Mouse (Mus musculus): Measurements from ENCODE around the gene Iqcf3. TPM values are rescaled to one million over a fixed set of nuclear protein-coding genes. Genes with fewer than 3 reads are reported as not detected.

The Iqcf3 gene
- polyA plus RNA-seq, 1 experiment from 2014 or later, result not detected

GRCm38 (mm10) chr9:106456325-106457162 is 104.9 kb downstream of the Iqcf3 start:
- peak overlapping the region; percentile 23 for H3K9ac ChIP-seq (ENCODE audit: low read length)
- H3K36me3 ChIP-seq (ENCODE audit: control insufficient read depth, insufficient read depth), result 0 out of 2 replicates have a peak, but pooled peaks cover 9% of the 10 kb centered on the region
- peak overlapping the region; percentile 65 for H3K27ac ChIP-seq (ENCODE audit: low read length)
- H3K9me3 ChIP-seq (replicated peaks; ENCODE audit: control insufficient read depth, low read length), result no peaks in the 10 kb centered on the region
- H3K4me1 ChIP-seq (ENCODE audit: control insufficient read depth, insufficient read depth, low read length), result peaks cover 51% of the 10 kb centered on the region
- no peaks in the 10 kb centered on the region for H3K27me3 ChIP-seq (ENCODE audit: control insufficient read depth, insufficient read depth, low read length)
- no peak for ATAC-seq (replicated peaks; ENCODE audit: extremely low read depth, insufficient read depth, low FRiP score)
- H3K4me2 ChIP-seq (ENCODE audit: low read depth, low read length), result peak overlapping the region; percentile 40; the same call in 1 of the 2 replicates
- 39% methylated on average over 15 of the region's 15 CpGs for WGBS
- H3K4me3 ChIP-seq (ENCODE audit: low read length), result no peak overlapping the region

- peak overlapping the region; percentile 90 for H3K9ac ChIP-seq (ENCODE audit: low read length)
- ATAC-seq (replicated peaks; ENCODE audit: extremely low read depth, insufficient read depth, low FRiP score), result 0 out of 2 replicates have a peak, but pooled peaks have one; percentile 5
- peak overlapping the region; percentile 88 for H3K27ac ChIP-seq (ENCODE audit: low read length)
- H3K9me3 ChIP-seq (replicated peaks; ENCODE audit: control insufficient read depth, low read length), result no peaks in the 10 kb centered on the region
- H3K4me2 ChIP-seq (ENCODE audit: low read depth, low read length), result peak overlapping the region; percentile 94
- H3K4me1 ChIP-seq (ENCODE audit: control insufficient read depth, insufficient read depth, low read length), result peaks cover 62% of the 10 kb centered on the region
- H3K36me3 ChIP-seq (ENCODE audit: control insufficient read depth, insufficient read depth), result 0 out of 2 replicates have a peak, but pooled peaks cover under 1% of the 10 kb centered on the region
- WGBS, result 3% methylated on average over 17 of the region's 17 CpGs
- H3K4me3 ChIP-seq (ENCODE audit: low read length), result peak overlapping the region; percentile 76
- no peaks in the 10 kb centered on the region for H3K27me3 ChIP-seq (ENCODE audit: control insufficient read depth, insufficient read depth, low read length)
These were observed 106.3 kb downstream of the Iqcf3 start for GRCm38 (mm10) chr9:106454888-106455681.

- no peaks in the 10 kb centered on the region for H3K9me3 ChIP-seq (replicated peaks; ENCODE audit: control insufficient read depth, low read length)
- H3K9ac ChIP-seq (ENCODE audit: low read length), result peak overlapping the region; percentile 90
- H3K27me3 ChIP-seq (ENCODE audit: control insufficient read depth, insufficient read depth, low read length), result no peaks in the 10 kb centered on the region
- H3K36me3 ChIP-seq (ENCODE audit: control insufficient read depth, insufficient read depth), result no peaks in the 10 kb centered on the region
- ATAC-seq (replicated peaks; ENCODE audit: extremely low read depth, insufficient read depth, low FRiP score), result peak; percentile 1; the same call in 1 of the 2 replicates
- peak overlapping the region; percentile 94 for H3K4me2 ChIP-seq (ENCODE audit: low read depth, low read length)
- WGBS, result 3% methylated on average over 20 of the region's 20 CpGs
- H3K4me3 ChIP-seq (ENCODE audit: low read length), result peak overlapping the region; percentile 76
- peak overlapping the region; percentile 88 for H3K27ac ChIP-seq (ENCODE audit: low read length)
- H3K4me1 ChIP-seq (ENCODE audit: control insufficient read depth, insufficient read depth, low read length), result peaks cover 62% of the 10 kb centered on the region
These were observed 107.2 kb downstream of the Iqcf3 start for GRCm38 (mm10) chr9:106454071-106454761.

- no peaks in the 10 kb centered on the region for H3K9me3 ChIP-seq (replicated peaks; ENCODE audit: control insufficient read depth, low read length)
- peak within 1 kb of the TSS; percentile 76 for H3K4me3 ChIP-seq (ENCODE audit: low read length)
- WGBS, result under 1% methylated on average over 43 of the region's 74 CpGs
- H3K9ac ChIP-seq (ENCODE audit: low read length), result peak within 1 kb of the TSS; percentile 90
- H3K27me3 ChIP-seq (ENCODE audit: control insufficient read depth, insufficient read depth, low read length), result no peaks in the 10 kb centered on the region
- no peaks in the 10 kb centered on the region for H3K36me3 ChIP-seq (ENCODE audit: control insufficient read depth, insufficient read depth)
- peak within 1 kb of the TSS; percentile 88 for H3K27ac ChIP-seq (ENCODE audit: low read length)
- H3K4me2 ChIP-seq (ENCODE audit: low read depth, low read length), result peak within 1 kb of the TSS; percentile 94
- peak; percentile 78 for ATAC-seq (replicated peaks; ENCODE audit: extremely low read depth, insufficient read depth, low FRiP score)
- H3K4me1 ChIP-seq (ENCODE audit: control insufficient read depth, insufficient read depth, low read length), result peaks cover 63% of the 10 kb centered on the region
These were observed 108.0 kb downstream of the Iqcf3 start, which contains the start of gene Pcbp4 for GRCm38 (mm10) chr9:106453271-106454070. Pcbp4 (plus strand) TSS chr9:106453291.

Other genes starting within 250 kb of the Iqcf3 start
- 7.9 and 10.2 TPM in 2 replicates for gene Dusp7, start 193.0 kb downstream of the Iqcf3 start, polyA plus RNA-seq (2015; fragmentation: Nextera tagmentation; extraction: Ambion mirVana)
- 476 and 565 TPM in 2 replicates for gene Rpl29, start 132.2 kb downstream of the Iqcf3 start, polyA plus RNA-seq (2015; fragmentation: Nextera tagmentation; extraction: Ambion mirVana)
- 27.5 and 27.8 TPM in 2 replicates for gene Acy1, start 123.3 kb downstream of the Iqcf3 start, polyA plus RNA-seq (2015; fragmentation: Nextera tagmentation; extraction: Ambion mirVana)
- gene Abhd14b, start 114.2 kb downstream of the Iqcf3 start, polyA plus RNA-seq (2015; fragmentation: Nextera tagmentation; extraction: Ambion mirVana), result 10.0 and 10.7 TPM in 2 replicates
- gene Abhd14a, start 114.0 kb downstream of the Iqcf3 start, polyA plus RNA-seq (2015; fragmentation: Nextera tagmentation; extraction: Ambion mirVana), result 60.5 and 61.0 TPM in 2 replicates
- gene Pcbp4, start 108.3 kb downstream of the Iqcf3 start, polyA plus RNA-seq (2015; fragmentation: Nextera tagmentation; extraction: Ambion mirVana), result 64.8 and 69.9 TPM in 2 replicates
- gene Gpr62, start 95.7 kb downstream of the Iqcf3 start, polyA plus RNA-seq (2015; fragmentation: Nextera tagmentation; extraction: Ambion mirVana), result 0.13 and 0.16 TPM in 2 replicates
- gene Rrp9, start 85.7 kb downstream of the Iqcf3 start, polyA plus RNA-seq (2015; fragmentation: Nextera tagmentation; extraction: Ambion mirVana), result 29.6 and 31.8 TPM in 2 replicates
- gene Parp3, start 84.7 kb downstream of the Iqcf3 start, polyA plus RNA-seq (2015; fragmentation: Nextera tagmentation; extraction: Ambion mirVana), result 3.1 and 4.0 TPM in 2 replicates
- not detected in 2 replicates for gene Iqcf1, start 61.7 kb downstream of the Iqcf3 start, polyA plus RNA-seq (2015; fragmentation: Nextera tagmentation; extraction: Ambion mirVana)
- gene Iqcf5, start 47.1 kb downstream of the Iqcf3 start, polyA plus RNA-seq (2015; fragmentation: Nextera tagmentation; extraction: Ambion mirVana), result not detected in 2 replicates
- gene Iqcf4, start 9.4 kb upstream of the Iqcf3 start, polyA plus RNA-seq (2015; fragmentation: Nextera tagmentation; extraction: Ambion mirVana), result not detected in 2 replicates
- gene Iqcf6, start 65.0 kb upstream of the Iqcf3 start, polyA plus RNA-seq (2015; fragmentation: Nextera tagmentation; extraction: Ambion mirVana), result not detected in 2 replicates
- not detected in 2 replicates for gene Grm2, start 94.5 kb upstream of the Iqcf3 start, polyA plus RNA-seq (2015; fragmentation: Nextera tagmentation; extraction: Ambion mirVana)
- gene Tex264, start 124.3 kb upstream of the Iqcf3 start, polyA plus RNA-seq (2015; fragmentation: Nextera tagmentation; extraction: Ambion mirVana), result 52.5 and 53.6 TPM in 2 replicates
- 3.1 and 3.8 TPM in 2 replicates for gene Rad54l2, start 227.6 kb upstream of the Iqcf3 start, polyA plus RNA-seq (2015; fragmentation: Nextera tagmentation; extraction: Ambion mirVana)